Mouse (Mus musculus) hindbrain, embryonic 14.5 days (tissue): ENCODE measurements around the gene Paqr3. TPM values are rescaled to one million over a fixed set of nuclear protein-coding genes. Genes with fewer than 3 reads are reported as not detected.

ENCODE experiments used
- ATAC-seq: fragments of 200-750 bp; cut with Nextera tagmentation; 2 replicates; pipeline ENCODE4 v1.8.0; 2017; ENCODE audit warnings: moderate number of reproducible peaks, mild to moderate bottlenecking, moderate TSS enrichment, moderate library complexity; ENCODE audit not compliant: low FRiP score
- DNase-seq: peaks from one replicate; pipeline ENCODE4 v3.0.0-alpha.2; 2015; ENCODE audit warnings: low spot score
- H3K27ac ChIP-seq: fragments of 300-500 bp; sonication (generic); 2 replicates; pipeline ENCODE4 v1.5.1; 2014; ENCODE audit warnings: mild to moderate bottlenecking, moderate library complexity
- H3K27me3 ChIP-seq: fragments of 300-500 bp; sonication (generic); 2 replicates; pipeline ENCODE4 v1.6.1; 2014; ENCODE audit warnings: mild to moderate bottlenecking, low read length, mixed read lengths; ENCODE audit not compliant: control insufficient read depth, insufficient read depth
- H3K36me3 ChIP-seq: fragments of 300-500 bp; sonication (generic); replicated peaks from 2 replicates; pipeline ENCODE4 v1.6.1; 2014; ENCODE audit not compliant: control insufficient read depth, insufficient read depth
- H3K4me1 ChIP-seq: fragments of 300-500 bp; sonication (generic); replicated peaks from 2 replicates; pipeline ENCODE4 v1.6.1; 2014; ENCODE audit warnings: antibody characterized with exemption, low read length, mixed read lengths; ENCODE audit not compliant: control insufficient read depth, insufficient read depth
- H3K4me2 ChIP-seq: fragments of 300-500 bp; sonication (generic); replicated peaks from 2 replicates; pipeline ENCODE4 v1.6.1; 2014; ENCODE audit warnings: mild to moderate bottlenecking, moderate library complexity
- H3K4me3 ChIP-seq: fragments of 300-500 bp; sonication (generic); replicated peaks from 2 replicates; pipeline ENCODE4 v1.5.1; 2014; ENCODE audit warnings: mild to moderate bottlenecking, low read length
- H3K9ac ChIP-seq: fragments of 300-500 bp; sonication (generic); 2 replicates; pipeline ENCODE4 v1.6.1; 2014
- H3K9me3 ChIP-seq: fragments of 300-500 bp; sonication (generic); 2 replicates; pipeline ENCODE4 v1.6.1; 2016; ENCODE audit warnings: low read length; ENCODE audit not compliant: control insufficient read depth
- WGBS: fragments of 180-500 bp; shearing (Covaris S2); extraction: QIAGEN DNeasy Blood & Tissue Kit; methylation state at CpG from one replicate; pipeline ENCODE4 v1.1.7; 2014; 5-methylcytosine and 5-hydroxymethylcytosine counted together
- polyA plus RNA-seq: library from polyadenylated mRNA; unstranded; fragments of >200 nt; fragmentation: Nextera tagmentation; extraction: Ambion mirVana; gene quantifications from 2 replicates; pipeline ENCODE4 v1.2.1, GENCODE M21; 2014

The Paqr3 gene
- polyA plus RNA-seq, 1 experiment from 2014 or later = 22.7 TPM

DNA sequence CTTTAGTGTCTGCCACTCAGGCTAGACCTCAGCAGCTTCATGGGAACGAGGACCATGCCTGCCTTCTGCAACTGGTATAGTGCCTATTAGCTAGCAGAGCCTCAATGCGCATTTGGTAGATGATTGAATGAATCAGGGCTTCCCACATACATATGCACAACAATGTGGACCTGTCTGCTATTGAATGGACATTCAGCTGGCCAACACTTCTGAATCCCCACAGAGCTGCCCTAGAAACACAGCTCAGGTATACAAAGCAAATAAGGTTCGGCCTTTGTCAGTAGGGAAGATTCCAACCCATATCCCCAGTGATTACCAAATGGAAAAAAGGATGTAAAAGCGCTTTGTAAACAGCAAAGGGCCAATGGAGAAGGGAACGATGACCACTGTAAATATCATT, 699 bp downstream of the Paqr3 start:
- Histone ChIP-seq H3K4me3 (peak overlapping the region; percentile 69), H3K27me3 (no peaks in the 10 kb centered on the region), H3K9ac (peak overlapping the region; percentile 79), H3K4me2 (peak overlapping the region; percentile 60), H3K27ac (peak overlapping the region; percentile 72), H3K4me1 (peaks cover 19% of the 10 kb centered on the region), H3K36me3 (peaks cover 21% of the 10 kb centered on the region), H3K9me3 (no peaks in the 10 kb centered on the region)
- ATAC-seq = no peak
- WGBS = 6% methylated on average over 5 of the region's 5 CpGs
- no peak for DNase-seq

DNA sequence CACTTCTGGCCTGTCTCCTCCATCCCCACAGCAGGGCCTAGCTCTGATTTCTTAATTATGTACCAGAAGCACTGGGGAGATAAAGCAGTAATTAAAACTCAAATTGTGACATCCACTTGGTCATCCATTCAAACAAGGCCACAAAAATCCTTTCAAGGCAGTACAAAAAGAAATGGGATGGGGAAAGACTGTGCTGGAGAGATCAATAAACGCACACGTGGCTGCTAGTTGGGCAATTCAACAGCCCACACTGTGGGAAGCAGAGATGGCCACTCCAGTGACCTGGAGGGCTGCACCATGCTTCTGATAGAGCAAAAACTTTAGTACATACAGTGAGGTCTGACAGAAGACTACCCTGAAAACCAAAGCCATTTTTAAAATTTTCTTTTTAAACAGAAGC, 1.3 kb downstream of the Paqr3 start:
- H3K36me3 ChIP-seq = peaks cover 26% of the 10 kb centered on the region
- H3K4me1 ChIP-seq = peaks cover 19% of the 10 kb centered on the region
- 40% methylated on average over 2 of the region's 2 CpGs for WGBS
- H3K27me3 ChIP-seq = no peaks in the 10 kb centered on the region
- peak overlapping the region; percentile 79 for H3K9ac ChIP-seq
- no peak for ATAC-seq
- H3K4me3 ChIP-seq = peak overlapping the region; percentile 69
- no peaks in the 10 kb centered on the region for H3K9me3 ChIP-seq
- DNase-seq = no peak
- no peak overlapping the region for H3K27ac ChIP-seq
- peak overlapping the region; percentile 60 for H3K4me2 ChIP-seq

DNA sequence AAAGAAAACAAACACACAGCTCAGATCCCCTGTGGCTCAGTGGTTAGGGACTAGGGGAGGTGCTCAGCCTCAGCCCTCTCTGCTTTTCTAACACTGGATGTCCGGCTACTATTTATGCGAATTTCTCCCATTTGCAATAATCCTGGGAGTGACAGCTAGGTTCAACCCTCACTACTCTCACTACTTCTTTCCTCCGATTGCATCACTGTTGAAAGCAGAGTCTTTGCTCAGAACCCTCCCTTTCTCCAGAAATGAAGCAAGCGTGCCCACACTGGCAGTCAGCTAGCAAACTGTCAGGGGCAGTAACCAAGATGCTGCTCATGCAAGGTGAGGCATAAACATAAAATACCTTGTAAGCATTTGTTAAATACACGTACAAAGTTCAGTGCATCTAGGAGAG, 3.1 kb downstream of the Paqr3 start:
- 85% methylated on average over 5 of the region's 5 CpGs for WGBS
- H3K4me2 ChIP-seq = 0 out of 2 replicates have a peak overlapping the region, but pooled peaks have one; percentile 10

DNA sequence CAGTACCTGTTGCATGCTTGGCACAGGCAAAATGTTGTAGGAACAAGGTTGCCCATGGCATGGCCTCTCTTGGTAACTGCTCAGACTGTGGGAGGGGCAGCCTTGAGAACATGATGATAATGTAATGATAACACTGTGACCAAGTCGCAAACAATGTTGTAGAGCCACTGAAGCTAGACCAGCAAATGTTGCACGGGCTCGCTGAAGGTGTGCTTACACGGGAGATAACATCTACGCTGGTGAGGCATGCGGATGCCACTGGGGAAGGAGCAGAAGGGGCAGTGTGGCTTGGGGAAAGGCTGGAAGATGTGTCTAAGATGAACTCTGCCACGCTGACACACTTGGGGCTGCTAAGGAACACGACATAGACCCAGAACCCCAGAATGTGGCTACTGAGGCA, 11.4 kb downstream of the Paqr3 start:
- WGBS = 95% methylated on average over 8 of the region's 8 CpGs

More for the DNA sequence above, 3.1 kb downstream of the Paqr3 start:
- Histone ChIP-seq H3K9me3 (no peaks in the 10 kb centered on the region), H3K9ac (no peak overlapping the region), H3K27me3 (no peaks in the 10 kb centered on the region), H3K4me3 (no peak overlapping the region), H3K4me1 (peaks cover 19% of the 10 kb centered on the region), H3K27ac (no peak overlapping the region), H3K36me3 (peaks cover 37% of the 10 kb centered on the region)
- no peak for DNase-seq
- no peak for ATAC-seq

GRCm38 (mm10) chr5:97097631-97098041, 13.8 kb downstream of the Paqr3 start:
- no peak for ATAC-seq
- peaks cover 83% of the 10 kb centered on the region for H3K36me3 ChIP-seq
- H3K27me3 ChIP-seq = no peaks in the 10 kb centered on the region
- no peak overlapping the region for H3K9ac ChIP-seq
- no peak for DNase-seq
- H3K9me3 ChIP-seq = no peaks in the 10 kb centered on the region
- no peak overlapping the region for H3K4me3 ChIP-seq
- H3K27ac ChIP-seq = no peak overlapping the region
- 66% methylated on average over 9 of the region's 9 CpGs for WGBS
- no peaks in the 10 kb centered on the region for H3K4me1 ChIP-seq
- H3K4me2 ChIP-seq = no peak overlapping the region

More for the DNA sequence above, 11.4 kb downstream of the Paqr3 start:
- DNase-seq = no peak
- H3K27ac ChIP-seq = no peak overlapping the region
- H3K4me3 ChIP-seq = no peak overlapping the region
- no peak overlapping the region for H3K4me2 ChIP-seq
- no peaks in the 10 kb centered on the region for H3K9me3 ChIP-seq
- H3K27me3 ChIP-seq = no peaks in the 10 kb centered on the region
- ATAC-seq = no peak
- H3K4me1 ChIP-seq = no peaks in the 10 kb centered on the region
- H3K9ac ChIP-seq = no peak overlapping the region
- H3K36me3 ChIP-seq = peaks cover 78% of the 10 kb centered on the region

DNA sequence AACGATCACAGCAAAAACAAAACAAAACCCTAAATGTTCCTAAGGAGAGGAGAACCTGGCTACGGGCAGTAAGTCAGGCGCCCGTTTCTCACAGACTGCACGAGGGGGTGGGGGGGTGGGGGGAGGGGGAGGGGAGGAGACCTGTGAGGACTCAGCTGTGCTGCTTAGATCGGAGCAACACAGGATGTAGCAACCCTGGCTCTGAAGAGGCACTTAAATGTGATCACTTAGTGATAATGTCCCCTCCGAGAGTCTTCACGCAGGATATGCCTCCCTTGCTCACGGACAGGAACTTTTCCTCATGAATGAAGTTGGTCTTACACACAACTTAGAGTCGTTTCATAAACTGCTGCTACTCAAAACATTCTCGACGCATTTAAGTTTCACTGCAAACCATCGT, 16.1 kb downstream of the Paqr3 start:
- 76% methylated on average over 13 of the region's 13 CpGs for WGBS
- Histone ChIP-seq H3K9me3 (no peaks in the 10 kb centered on the region), H3K27me3 (no peaks in the 10 kb centered on the region), H3K4me1 (no peaks in the 10 kb centered on the region), H3K4me3 (no peak overlapping the region), H3K4me2 (no peak overlapping the region), H3K36me3 (peaks cover 76% of the 10 kb centered on the region), H3K27ac (no peak overlapping the region), H3K9ac (no peak overlapping the region)
- ATAC-seq (no peak), DNase-seq (no peak)

- Histone ChIP-seq H3K9ac (no peak overlapping the region), H3K4me3 (no peak overlapping the region), H3K36me3 (peaks cover 54% of the 10 kb centered on the region), H3K4me1 (no peaks in the 10 kb centered on the region), H3K9me3 (no peaks in the 10 kb centered on the region), H3K27ac (no peak overlapping the region), H3K4me2 (no peak overlapping the region), H3K27me3 (no peaks in the 10 kb centered on the region)
- WGBS = 68% methylated on average over 8 of the region's 8 CpGs
- DNase-seq = no peak
- no peak for ATAC-seq
Measured at GRCm38 (mm10) chr5:97092970-97093369, 18.4 kb downstream of the Paqr3 start.

- DNase-seq (no peak), ATAC-seq (no peak)
- Histone ChIP-seq H3K36me3 (peaks cover 48% of the 10 kb centered on the region), H3K9me3 (no peaks in the 10 kb centered on the region), H3K4me1 (no peaks in the 10 kb centered on the region), H3K9ac (no peak overlapping the region), H3K27ac (no peak overlapping the region), H3K27me3 (no peaks in the 10 kb centered on the region), H3K4me3 (no peak overlapping the region), H3K4me2 (no peak overlapping the region)
- 78% methylated on average over 6 of the region's 6 CpGs for WGBS
Measured at GRCm38 (mm10) chr5:97090034-97090784, 21.2 kb downstream of the Paqr3 start.

DNA sequence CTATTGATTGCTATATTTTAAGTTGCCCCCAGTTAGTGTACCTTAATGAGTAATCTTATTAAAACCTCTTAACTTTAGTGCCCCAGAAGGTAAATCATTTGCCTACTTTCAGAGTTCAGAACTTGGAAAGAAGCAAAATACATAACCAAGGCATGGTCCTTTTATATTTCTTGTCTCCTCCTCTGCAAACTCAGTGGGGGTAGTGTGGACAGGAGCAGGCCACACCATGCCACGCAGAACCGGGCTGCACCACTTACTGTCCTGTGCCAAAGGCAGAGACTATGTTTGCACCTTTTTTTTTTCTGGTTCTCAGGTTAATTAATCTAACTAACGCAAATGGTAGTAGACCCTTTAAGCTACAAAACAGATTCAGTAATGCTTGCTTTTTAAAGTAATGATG, 22.0 kb downstream of the Paqr3 start:
- H3K36me3 ChIP-seq = peaks cover 41% of the 10 kb centered on the region

More for the DNA sequence above, 22.0 kb downstream of the Paqr3 start:
- no peaks in the 10 kb centered on the region for H3K27me3 ChIP-seq
- ATAC-seq (no peak), DNase-seq (no peak)
- WGBS = 93% methylated on average over 3 of the region's 3 CpGs
- H3K4me2 ChIP-seq = no peak overlapping the region
- H3K27ac ChIP-seq = no peak overlapping the region
- no peaks in the 10 kb centered on the region for H3K4me1 ChIP-seq
- no peak overlapping the region for H3K9ac ChIP-seq
- no peak overlapping the region for H3K4me3 ChIP-seq
- no peaks in the 10 kb centered on the region for H3K9me3 ChIP-seq
